13 mouse cellular contexts compared by ENCODE assay signal in genomic region chr4:99662841-99663567, GRCm38 (mm10). TPM values are rescaled to one million over a fixed set of nuclear protein-coding genes. Genes with fewer than 3 reads are reported as not detected.
A peak's percentile ranks its signal among the peaks of the same experiment; 100 is the strongest.
DNase-seq lines count a peak whose midpoint lies in the region; ATAC-seq and TF ChIP-seq lines count a peak whose summit lies in the region.
"Had no signal": no experiment of that assay in that cellular context is flagged by ENCODE, and none has a peak within 500 bp of the region (broad histone marks: within the 10 kb centered on the region; RNA-seq: fewer than 3 reads in every experiment).

No protein-coding gene starts in this region.

- peak; percentile 8 for DNase-seq in cerebellum, adult 8-10 months
- no peak for DNase-seq in cerebellum, adult 2 months
- peak; percentile 8 for DNase-seq in heart, postnatal 4 days
- DNase-seq in heart, postnatal 36 days, result no peak
- peak; percentile 19 for DNase-seq in brain, embryonic 14.5 days (ENCODE audit: low read depth)
- peak; percentile 21 for DNase-seq in midbrain, embryonic 14.5 days
- DNase-seq in spleen, postnatal 36 days (ENCODE audit: low spot score in 2 of 2), result no peak
- DNase-seq: adrenal gland, adult 8-10 months; cerebellum, adult 9-11 months; kidney, postnatal 36 days had no signal

- H3K4me1 ChIP-seq in cerebellum, adult 2 months (ENCODE audit: control insufficient read depth, insufficient read depth, low read length), result no peaks in the 10 kb centered on the region
- no peaks in the 10 kb centered on the region for H3K4me1 ChIP-seq in midbrain, embryonic 14.5 days (ENCODE audit: control insufficient read depth, insufficient read depth, low read length)

- H3K36me3 ChIP-seq in midbrain, embryonic 14.5 days (ENCODE audit: control insufficient read depth, insufficient read depth, low read length), result no peaks in the 10 kb centered on the region

- H3K4me3 ChIP-seq in cerebellum, adult 2 months (replicated peaks; ENCODE audit: insufficient read depth, low read depth, low read length), result no peak overlapping the region
- H3K4me3 ChIP-seq in midbrain, embryonic 14.5 days (replicated peaks; ENCODE audit: low read depth, low read length), result no peak overlapping the region

- TF ChIP-seq CTCF in cerebellum, adult 2 months (IDR thresholded peaks at IDR 0.05; ENCODE audit: borderline replicate concordance, insufficient read depth, low read depth, low read length), result no peak
- TF ChIP-seq CTCF in brain, embryonic 14.5 days (IDR thresholded peaks at IDR 0.05; ENCODE audit: borderline replicate concordance, extremely low read depth, insufficient read depth, insufficient read length), result no peak

- no peak overlapping the region for H3K9ac ChIP-seq in midbrain, embryonic 14.5 days (replicated peaks; ENCODE audit: low read length)

- WGBS in cerebellum, adult 2 months, result 3% methylated on average over 34 of the region's 34 CpGs
- 4% methylated on average over 34 of the region's 34 CpGs for WGBS in midbrain, embryonic 14.5 days

- H3K9me3 ChIP-seq in midbrain, embryonic 14.5 days (ENCODE audit: control insufficient read depth, low read length), result no peaks in the 10 kb centered on the region

- no peak for TF ChIP-seq POLR2A in cerebellum, adult 2 months (IDR thresholded peaks at IDR 0.05; ENCODE audit: borderline replicate concordance, insufficient read depth, low read length)
- TF ChIP-seq POLR2A in brain, embryonic 14.5 days (IDR thresholded peaks at IDR 0.05; ENCODE audit: borderline replicate concordance, extremely low read depth, insufficient read depth, insufficient read length, poor library complexity, severe bottlenecking), result no peak

- intact Hi-C loops in heart, postnatal 36 days (cut with DNase I), result no loop called here

- no peak overlapping the region for H3K27ac ChIP-seq in cerebellum, adult 2 months (ENCODE audit: insufficient read depth, low read length)
- H3K27ac ChIP-seq in midbrain, embryonic 14.5 days (replicated peaks; ENCODE audit: low read depth, low read length), result no peak overlapping the region

- ATAC-seq in midbrain, embryonic 14.5 days (ENCODE audit: low FRiP score, low TSS enrichment), result no peak
- ATAC-seq in monocyte, adult 5-6 weeks (replicated peaks; ENCODE audit: insufficient number of reproducible peaks, low FRiP score, low TSS enrichment, poor library complexity, severe bottlenecking), result no peak; the same call in 1 of the 2 replicates
- ATAC-seq: lung, postnatal 0 days had no signal

- H3K27me3 ChIP-seq in cerebellum, adult 2 months (ENCODE audit: control insufficient read depth, insufficient read depth, low read length), result peaks cover 14% of the 10 kb centered on the region; the same call in 1 of the 2 replicates
- H3K27me3 ChIP-seq in midbrain, embryonic 14.5 days (ENCODE audit: control insufficient read depth, insufficient read depth, low read length), result peaks cover 62% of the 10 kb centered on the region

- H3K4me2 ChIP-seq in midbrain, embryonic 14.5 days (ENCODE audit: low read length), result no peak overlapping the region

RNA-seq across cellular contexts. Expression of gene Foxd3, which starts 6.9 kb away (rescaled TPM):
- polyA plus RNA-seq in cerebellum, adult 2 months (2012; rRNA removed), result 0.18 and 0.30 TPM in 2 replicates
- under 1 TPM; 0.25 to 0.26 TPM for total RNA-seq in heart, postnatal 4 days (2021)
- under 1 TPM; 0.28 to 0.65 TPM for total RNA-seq in heart, postnatal 36 days (2021)
- polyA plus RNA-seq in brain, embryonic 14.5 days (2012; rRNA removed), result 1.4 and 3.2 TPM in 2 replicates
- 0.14 and 0.15 TPM in 2 replicates for polyA plus RNA-seq in midbrain, embryonic 14.5 days (2014; fragmentation: Nextera tagmentation; extraction: Ambion mirVana)
- not detected in 3 replicates for total RNA-seq in monocyte, adult 5-6 weeks (2017)
- total RNA-seq: left cerebral cortex, postnatal 14 days had no signal

RNA-seq across cellular contexts. Expression of gene Alg6, which starts 52.5 kb away (rescaled TPM):
- 15.1 and 15.3 TPM in 2 replicates for polyA plus RNA-seq in cerebellum, adult 2 months (2012; rRNA removed)
- 1 to 10 TPM; 9.2 to 10.0 TPM for total RNA-seq in heart, postnatal 4 days (2021)
- total RNA-seq in heart, postnatal 36 days (2021), result 1 to 10 TPM; 4.4 to 8.6 TPM
- 11.8 and 13.1 TPM in 2 replicates for polyA plus RNA-seq in brain, embryonic 14.5 days (2012; rRNA removed)
- 11.1 and 11.6 TPM in 2 replicates for polyA plus RNA-seq in midbrain, embryonic 14.5 days (2014; fragmentation: Nextera tagmentation; extraction: Ambion mirVana)
- total RNA-seq in monocyte, adult 5-6 weeks (2017), result 4.4 to 9.5 TPM (median 4.9 TPM) in 3 replicates

Comparison
In these comparisons a context has a peak if more than half of its experiments do, and no peak if none do; other contexts are left out.
1. DNase-seq: peak in cerebellum, adult 8-10 months (single experiment), heart, postnatal 4 days (single experiment), brain, embryonic 14.5 days (single experiment) and midbrain, embryonic 14.5 days (single experiment); none in cerebellum, adult 2 months (0 of 2), heart, postnatal 36 days (0 of 2) and spleen, postnatal 36 days (0 of 2).